Mouse (Mus musculus) thymus, postnatal 4 days (tissue): ENCODE data around the gene Tada2b.

Experiments
- DNase-seq: peaks from one replicate; pipeline ENCODE4 v3.0.0; 2021

Tada2b gene

DNA sequence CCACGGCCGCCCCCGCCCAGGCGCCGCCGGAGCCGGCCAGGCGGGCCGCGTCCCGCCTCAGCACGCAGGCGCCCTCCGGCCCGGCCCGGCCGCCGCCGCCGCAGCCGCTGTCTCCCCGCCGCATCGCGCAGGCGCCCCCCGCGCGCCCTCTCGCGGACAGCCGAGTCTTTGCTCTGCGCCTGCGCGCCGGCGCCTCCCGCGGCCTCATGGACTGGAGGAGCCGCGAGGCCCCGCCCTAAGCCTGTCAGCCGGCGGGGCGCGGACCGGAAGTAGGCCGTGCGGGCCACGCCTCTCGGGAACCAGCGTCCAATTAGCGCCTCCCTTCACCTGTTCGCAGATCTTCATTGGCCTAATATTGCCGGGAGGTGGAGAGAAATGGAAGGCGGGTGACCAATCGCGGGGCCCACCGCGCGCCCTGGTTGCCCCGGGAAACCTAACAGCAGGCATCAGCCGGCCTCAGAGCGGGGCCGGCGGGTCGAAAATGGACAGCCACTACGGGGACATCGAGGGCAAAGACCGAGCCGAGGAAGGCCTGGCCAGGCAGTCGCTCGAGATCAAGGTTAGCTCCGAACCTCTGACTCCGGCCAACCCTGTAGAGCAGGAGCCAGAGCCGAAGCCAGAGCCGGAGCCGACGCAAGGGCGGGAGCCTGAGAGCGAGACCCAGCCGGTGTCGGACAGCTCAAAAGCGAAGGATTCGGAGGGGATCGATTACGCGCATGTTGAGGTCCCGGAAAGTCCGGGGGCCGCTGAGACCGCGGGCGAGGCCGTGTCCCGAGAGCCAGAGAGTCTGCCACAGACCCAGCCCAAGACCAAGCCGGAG is at the start of gene Tada2b, which contains the start of gene Ccdc96:
Tada2b (minus strand) TSS at position 115 of the 820 bp plus-strand sequence.
Ccdc96 (plus strand) TSS at position 418 of the 820 bp plus-strand sequence.
- peak; percentile 98 for DNase-seq

DNA sequence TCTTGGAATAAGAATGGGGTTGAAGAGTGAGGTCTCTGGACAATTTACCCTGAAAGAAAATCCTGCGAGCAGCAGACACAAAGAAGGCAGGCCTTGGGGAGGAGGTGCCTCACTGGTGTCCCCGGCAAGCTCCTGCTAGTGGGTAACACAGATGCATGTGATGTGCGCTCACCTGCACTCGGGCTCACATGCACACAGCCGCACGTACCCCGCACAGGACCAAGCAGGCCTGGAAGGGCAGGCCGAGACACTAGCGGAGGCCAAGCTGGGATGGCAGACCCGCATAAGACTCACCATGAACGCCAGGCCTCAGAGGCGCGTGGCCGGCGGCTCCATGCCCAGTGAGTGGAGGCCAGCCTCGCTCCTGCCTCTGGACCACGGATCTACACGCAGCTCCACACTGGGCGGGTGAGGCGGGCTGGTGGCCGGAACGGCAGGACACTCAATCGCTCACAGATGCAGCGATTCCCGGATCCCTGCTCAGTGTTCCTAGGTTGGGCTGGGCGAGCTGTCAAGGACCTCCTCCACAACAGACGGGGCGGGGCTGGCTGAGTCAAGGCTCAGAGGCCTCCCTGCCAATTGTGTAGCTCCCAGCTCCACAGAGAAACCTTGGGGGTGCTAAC is 46.2 kb upstream of the Tada2b start:
- DNase-seq = peak; percentile 84

DNA sequence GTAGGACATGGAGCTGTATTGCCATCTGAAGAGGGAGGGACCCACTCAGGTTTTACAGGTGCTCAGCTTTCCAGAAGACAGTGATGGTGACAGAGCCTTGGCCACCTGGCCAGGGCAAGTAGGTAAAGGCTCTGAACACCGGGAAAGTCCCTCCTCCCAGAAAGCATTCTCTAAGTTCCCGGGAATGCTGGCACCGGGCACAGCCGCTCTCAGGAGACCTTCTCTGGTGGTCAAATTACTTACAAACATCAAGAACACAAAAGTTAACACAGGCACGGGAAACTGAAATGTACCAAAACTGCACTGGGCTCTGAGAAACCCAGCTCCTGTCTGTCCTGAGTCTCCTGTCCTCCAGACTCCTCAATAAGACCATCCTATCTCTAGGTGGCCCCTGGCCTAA is 45.6 kb upstream of the Tada2b start:
- DNase-seq = no peak

DNA sequence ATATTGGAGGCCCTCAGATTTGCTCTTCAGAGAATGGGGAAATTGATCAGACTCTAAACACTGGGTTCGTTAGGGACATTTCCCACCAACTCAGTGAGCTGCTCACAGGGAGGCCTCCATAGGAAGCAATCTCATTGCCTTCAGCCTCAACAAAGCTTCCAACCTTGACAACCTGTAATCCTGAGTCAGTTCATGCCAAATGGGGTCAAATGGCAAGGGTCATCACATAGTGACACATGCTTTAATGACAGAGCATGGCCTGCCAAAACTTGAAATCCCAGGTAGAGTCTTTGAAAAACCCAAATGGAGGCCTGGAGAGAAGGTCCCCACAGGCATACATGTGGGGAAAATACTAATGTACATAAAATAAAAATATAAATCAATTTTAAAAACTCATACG is 42.8 kb upstream of the Tada2b start:
- DNase-seq = no peak

DNA sequence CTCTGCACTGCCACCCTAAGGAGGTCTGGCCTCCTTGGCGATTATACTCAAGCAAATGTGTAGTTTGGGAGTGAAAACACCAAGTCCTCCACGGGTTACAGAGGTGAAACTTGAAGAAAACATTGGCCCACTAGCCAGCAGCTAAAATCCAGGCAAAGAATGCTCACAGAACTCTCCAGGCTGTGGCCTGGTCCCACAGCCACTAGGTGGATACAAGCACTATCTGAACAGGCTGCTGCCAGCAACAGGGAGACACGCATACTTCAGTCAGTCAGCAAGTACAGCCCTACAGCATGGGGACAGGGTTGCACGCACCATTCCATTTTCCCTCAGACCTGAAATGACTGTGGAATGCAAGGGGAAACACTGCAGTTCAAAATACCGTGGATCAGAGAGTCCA is 42.2 kb upstream of the Tada2b start:
- DNase-seq = peak; percentile 26

DNA sequence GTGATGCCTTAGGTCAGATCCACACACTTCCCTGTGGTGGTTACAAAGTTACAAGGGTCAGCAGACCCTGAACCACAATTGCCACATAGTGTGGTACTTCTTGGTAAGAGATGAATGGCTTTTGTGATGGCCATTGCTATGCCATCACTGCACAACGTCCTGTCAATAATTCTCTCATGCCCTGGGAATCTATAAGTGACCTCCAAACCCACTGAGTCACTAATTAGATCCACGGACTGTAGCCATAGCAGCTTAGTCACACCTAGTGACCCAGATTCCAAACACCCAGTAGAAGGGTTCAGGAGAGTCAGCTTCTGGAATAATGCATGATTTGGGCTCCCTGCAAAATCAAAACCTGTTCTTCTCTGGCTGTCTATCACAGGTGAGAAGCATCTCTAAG is 41.1 kb upstream of the Tada2b start:
- no peak for DNase-seq

DNA sequence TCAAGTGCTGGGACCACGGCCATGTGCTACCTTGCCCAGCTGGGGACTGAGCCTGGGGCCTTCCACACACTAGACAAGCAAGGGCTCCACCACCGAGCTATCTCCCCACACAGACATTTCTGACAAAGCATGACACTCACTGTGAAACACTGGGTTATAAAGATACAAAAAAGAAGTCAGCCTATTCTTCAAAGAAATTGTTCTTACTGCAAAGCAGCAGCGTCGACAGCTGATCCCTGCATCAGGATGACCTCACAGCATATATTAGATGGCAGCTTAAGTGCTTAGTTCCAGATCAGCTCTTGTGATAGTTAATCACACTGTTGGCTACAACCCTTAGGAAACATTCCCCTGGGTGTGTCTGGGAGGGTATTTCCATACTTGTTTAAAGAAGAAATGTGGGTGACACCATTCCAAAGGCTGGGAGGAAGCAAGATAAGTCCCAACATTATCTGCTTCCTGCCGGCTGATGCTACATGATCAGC is 39.2 kb upstream of the Tada2b start:
- DNase-seq = no peak

DNA sequence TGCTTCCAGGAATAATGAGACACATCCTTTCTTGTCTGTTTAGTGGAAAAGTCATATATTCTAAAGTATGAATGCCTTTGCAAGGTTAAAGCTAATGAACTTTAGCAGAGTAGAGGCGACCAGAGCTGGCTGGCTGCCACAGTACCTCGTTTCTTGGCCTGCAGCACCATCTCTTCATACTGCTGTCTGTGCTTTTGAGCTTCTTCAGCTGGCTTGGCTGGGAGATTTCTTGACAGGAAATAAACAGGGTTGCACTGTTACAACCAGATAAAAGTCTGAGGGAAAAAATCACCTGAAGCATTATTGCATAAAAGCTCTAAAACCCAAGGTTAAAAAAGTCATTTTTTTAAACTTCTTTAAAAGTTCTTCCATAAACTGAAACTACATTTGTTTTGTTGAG is 38.7 kb upstream of the Tada2b start:
- no peak for DNase-seq

DNA sequence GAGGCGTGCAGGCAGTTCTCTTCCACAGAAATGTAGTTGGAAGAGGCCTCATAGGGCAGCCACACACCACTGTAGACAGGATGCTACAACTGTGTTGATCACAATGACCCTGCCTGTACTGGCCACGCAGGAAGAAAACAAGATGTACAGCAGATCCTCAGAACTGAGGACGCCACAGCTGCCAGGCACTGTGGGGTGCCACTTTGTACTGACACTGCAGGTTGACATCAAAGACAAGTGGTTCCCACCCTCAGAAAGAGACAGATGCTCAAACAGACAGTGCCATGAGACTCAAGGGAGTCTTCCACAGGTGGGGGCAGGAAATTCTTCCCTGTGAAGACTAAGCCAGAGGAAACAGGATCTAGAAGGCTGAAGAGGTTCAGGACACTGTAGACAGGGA is 35.7 kb upstream of the Tada2b start:
- peak; percentile 45 for DNase-seq

DNA sequence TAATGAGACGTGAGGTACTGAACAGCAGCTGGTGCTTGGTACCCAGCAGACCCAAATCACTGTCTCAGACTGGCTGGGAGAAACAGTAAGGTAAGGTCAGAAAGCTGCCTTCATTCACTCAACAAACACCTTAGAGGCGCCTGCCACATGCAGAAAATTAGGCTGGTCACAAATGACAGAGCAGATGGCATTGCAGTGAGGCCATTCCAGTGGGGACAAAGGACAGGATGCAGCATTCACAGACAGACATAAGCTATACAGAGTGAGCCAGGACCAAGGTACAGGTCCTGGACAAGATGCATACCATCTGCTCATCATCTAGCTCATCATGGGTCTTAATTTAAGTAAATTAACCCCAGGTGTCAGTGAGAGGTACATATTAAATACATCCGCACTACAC is 33.5 kb upstream of the Tada2b start:
- no peak for DNase-seq

DNA sequence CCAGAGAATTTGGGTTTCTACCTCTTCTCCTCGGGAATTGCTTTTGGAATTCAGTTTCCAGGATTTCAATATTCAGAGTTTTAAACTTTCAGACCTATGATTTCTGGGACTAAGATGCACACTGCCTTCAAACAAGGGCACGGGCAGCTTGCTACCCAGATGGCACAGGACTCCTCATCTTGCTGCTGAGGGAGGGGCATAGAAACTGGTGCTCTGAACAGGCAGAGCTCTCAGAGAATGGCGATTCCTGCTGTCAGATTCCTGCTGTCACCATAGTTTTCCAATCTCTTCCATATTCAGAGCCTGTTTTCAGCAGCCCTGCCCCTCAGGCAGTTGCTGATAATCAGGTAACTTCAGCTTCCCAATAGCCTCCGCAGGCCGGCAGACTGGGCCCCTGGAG is 31.5 kb upstream of the Tada2b start:
- DNase-seq = no peak

DNA sequence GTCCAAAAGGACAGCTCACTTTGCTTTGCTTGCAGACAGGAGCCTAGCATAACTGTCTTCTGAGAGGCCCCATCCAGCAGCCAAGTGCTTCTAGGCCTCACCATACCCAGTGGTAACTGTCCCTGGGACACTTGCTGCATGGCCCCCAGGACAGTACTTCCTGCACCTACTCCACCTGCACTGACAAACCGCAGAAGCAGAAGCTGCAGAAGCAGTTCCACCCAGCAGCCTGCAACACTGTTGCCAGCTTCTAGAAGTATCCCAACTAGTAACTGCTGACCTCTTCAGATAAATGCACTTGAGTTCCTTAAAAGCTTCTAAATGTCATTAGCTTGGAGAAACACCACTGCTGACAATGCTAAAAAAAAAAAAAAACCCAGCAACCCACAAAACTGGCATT is 31.0 kb upstream of the Tada2b start:
- DNase-seq = peak; percentile 23

DNA sequence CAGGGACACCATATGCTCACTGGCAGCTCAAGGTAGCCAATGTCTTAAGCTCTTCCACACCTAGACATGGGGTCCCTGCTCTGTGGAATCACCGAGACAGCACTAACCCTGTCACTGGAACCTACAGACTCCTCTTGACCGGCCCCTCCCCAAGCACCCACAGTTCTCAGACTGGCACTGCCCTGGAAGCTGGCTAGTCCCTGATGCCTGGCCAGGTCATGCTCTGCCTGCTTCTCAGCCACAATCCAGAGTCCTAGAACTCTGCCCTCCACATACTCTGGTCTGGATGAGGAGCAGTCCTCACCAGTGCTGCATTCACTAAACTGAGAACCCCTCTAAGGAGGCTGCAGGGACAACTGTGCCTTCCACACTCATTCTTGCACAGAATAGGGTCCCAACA is 26.9 kb upstream of the Tada2b start:
- DNase-seq = no peak

DNA sequence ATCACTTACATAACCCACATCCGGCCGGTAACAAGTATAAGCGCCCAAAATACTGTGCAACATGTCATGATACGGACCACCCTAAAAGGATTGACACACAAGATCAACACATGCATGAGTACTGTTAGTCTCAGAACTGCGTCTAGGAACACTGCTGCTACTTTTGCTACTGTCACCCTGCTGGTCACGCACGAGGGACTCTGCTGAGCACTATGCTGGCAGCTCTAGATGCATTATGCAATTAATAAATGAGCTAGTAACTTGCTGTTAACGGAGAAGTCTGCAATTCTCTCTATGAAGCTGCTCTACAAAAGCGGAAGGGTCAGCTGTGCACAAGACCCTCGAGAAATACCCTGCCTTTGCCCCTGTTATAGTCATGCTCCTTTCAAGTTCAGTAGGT is 24.3 kb upstream of the Tada2b start:
- no peak for DNase-seq

DNA sequence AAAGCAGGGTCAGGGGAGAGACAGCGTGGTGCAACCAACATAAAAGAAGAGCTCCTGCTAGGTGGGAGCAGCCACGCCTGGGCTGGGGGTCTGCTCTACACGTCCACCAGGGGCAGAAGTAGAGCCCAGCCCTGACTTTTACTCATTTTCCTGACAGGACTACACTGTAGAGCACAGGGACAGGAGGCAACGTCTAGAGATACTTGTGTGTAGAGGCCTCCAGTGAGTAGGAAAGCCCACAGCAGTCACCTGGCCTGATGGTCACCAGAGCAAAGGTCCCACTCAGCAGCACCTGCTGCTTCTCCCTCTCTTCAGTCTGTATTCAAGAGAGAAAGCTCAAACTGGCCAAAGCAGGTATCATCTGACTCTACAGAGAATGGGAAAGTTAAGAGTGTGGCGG is 21.6 kb upstream of the Tada2b start:
- no peak for DNase-seq

DNA sequence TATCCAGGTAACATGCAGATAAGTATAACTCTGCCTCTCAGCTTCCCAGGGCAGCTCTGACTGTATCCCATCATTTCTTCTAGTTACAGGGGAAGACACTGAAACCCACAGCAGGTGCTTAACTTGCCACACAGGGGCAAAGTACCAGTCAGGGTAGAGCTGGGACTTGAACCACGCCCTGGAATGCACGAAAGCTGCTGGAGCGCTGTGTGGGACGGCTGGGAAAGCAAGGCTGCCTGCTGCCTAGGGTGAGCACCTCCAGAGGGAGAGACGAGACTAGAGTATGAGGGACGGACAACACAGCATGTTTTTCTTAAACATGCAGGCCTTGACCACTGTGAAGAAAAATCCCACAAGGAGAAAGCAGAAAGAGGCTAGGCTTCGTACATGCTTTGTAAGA is 21.1 kb upstream of the Tada2b start:
- DNase-seq = no peak

DNA sequence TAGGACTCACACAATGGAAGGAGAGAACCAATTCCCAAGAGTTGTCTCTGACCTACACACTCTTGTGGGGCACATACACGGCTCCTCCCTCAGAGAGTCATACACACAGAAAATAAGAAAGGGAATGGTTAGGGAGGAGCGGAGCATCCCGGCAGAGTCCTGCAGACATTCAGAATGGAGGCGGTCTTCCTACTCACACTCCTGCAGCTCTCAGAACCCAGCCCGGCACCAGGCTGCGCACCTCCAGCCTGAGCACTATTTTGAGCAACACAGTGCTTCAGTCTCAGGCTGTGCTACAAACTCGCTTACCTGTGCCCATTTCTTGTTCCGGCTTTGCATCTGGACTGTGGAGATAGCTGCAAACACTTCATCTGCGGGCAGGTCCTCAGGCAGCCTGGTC is 10.6 kb upstream of the Tada2b start:
- DNase-seq = no peak

DNA sequence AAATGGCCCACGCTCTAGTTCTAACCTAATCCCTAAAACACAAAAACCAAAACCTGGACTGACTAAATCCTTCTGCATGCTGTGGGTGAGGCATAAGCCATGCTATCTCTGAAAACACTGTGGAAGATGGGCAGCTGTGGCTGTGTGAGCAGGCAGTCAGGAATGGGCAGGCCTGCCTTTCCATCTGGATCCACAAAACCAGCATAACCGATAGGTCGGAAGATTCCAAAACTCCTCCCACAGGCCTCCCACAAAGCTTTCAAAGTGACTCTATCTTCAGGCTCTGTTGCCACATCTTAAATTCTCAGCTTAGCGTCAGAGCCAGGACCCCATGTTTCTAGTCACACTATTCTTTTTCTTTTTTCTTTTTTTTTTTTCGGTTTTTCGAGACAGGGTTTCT is 9.8 kb upstream of the Tada2b start:
- no peak for DNase-seq

DNA sequence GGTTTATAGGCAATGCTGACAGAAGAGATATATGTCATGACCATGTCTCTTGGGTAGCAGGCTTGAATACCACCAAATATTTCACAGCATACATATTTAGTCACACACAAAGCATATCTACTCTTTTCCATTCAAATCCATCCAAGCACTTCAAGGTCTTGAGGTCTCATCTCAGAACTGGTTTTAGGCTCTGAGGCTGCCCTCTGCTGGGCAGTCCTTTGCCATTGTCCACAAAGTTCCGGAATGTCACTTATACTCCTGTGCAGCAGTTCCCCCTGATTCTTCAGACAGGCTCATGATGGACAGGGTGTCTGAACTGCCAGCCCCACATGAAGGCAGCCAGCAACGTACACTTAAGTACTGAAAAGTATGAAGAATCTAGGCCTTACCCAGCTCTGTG is 5.1 kb upstream of the Tada2b start:
- DNase-seq = peak; percentile 59

DNA sequence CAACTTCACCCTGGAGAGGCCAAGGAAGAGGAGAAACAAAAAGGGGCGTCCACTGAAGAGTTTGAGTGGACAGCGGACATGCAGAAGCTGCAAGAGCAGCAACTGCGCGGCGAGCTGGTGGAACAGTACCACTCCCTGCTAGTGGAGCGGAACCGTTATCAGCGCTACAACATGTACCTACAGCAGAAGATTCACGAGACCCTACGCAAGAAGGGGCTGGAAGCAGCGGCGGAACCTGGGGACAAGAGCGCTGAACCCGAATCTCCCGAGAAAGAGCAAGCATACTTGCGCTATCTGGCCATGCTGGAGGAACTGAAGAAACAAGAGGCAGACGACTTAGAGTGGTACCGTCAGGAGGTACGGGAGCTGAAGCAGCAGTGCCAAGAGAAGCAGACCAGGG is 1.2 kb upstream of the Tada2b start:
- no peak for DNase-seq

DNA sequence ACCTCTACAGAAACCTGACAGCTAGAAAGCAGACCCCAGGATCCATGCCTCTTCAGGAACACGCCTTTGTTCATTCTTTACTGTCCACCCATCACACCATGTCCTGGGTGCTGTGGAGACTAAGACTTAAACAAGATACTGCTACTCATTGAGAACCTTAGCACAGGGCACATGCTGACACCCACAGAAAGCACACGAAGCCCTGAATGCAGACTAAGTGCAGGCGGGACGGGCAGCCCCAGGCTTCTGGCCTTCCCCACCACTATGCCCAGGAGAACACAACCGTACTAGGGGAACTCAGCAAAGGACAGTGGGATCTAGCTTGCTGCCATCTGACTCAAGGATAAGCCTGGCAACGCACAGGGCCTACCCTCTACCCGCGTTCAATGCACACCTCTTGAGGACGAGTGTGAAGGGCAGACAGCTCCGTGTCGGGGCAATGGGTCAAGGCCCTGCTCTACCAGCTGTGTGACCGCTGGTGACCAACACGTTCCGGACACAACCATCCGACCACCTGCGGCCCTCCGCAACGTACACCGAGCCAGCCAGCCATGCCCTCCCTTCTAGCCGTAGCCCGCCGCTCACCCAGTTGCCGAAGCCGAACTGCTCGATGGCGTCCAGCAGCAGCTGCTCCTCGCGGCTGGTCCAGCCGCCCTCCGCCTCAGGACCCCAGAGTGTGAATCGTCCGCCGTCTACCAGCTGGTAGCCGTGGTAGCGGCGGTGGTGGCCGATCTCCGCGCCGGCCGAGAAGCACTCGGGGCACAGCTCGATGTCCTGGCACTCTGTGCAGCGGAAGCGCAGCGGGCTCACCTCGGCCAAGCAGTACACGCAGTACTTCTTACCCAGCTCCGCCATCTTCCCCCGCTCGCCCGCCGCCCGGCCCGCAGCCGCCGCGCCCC is 633 bp downstream of the Tada2b start:
- DNase-seq = peak; percentile 76

DNA sequence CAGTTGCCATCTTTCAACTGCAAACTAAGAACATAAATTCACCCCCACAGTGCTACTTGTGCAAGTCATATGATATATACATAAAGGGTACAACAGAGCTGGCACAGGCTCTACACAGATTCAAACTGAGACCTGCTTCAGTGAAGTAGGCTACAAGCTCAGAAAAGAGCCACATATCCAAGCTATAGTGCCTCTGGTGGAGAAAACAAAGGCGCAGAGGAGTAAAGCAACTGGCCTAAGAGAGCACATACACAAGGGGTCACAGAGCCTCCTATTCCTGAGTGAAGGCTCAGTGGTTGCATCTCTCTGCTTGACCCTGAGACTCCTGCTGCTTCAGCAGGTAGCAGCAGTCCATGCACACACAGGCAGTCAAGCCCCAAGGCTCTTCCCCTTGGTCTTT is 3.0 kb downstream of the Tada2b start:
- no peak for DNase-seq

DNA sequence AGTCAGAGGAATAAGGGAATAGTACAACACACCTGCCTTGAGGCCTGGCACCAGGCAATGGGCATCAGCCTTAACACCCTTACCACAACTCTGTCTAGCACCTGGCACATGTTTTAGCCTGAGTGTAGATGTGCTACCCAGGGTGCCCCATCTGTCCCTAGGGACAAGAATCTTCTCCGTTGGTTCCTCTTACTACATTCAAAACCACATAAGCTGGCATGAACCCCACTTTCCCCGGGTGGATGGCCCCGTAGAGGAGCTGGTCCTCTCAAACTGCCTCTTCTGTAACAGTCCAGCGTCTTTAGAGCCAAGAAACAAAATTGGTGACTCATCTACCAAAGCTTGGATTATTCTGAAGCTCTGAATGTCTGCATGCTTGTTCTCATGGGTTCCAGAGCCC is 3.7 kb downstream of the Tada2b start:
- DNase-seq = no peak

DNA sequence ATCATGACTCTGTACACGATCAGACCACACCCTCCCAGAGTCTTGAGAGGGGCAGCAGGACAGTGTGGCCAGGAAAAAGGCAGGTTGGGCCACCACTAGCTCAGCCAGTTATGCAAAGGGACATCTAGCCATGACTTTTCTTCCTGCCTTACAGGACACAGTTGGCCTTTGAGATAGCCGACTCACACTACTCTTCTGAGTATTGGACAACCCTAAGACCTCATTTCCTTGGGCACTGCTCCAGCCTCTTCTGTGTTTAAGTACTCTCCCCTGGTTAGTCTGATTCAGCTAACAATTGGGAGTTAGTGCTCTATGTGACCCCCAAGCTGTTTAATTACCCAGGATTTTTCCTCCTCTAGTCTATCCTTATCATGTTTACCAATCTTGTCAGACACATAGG is 4.3 kb downstream of the Tada2b start:
- no peak for DNase-seq
